Comparison of ENCODE assay signal across 8 mouse cellular contexts in the genomic region with DNA sequence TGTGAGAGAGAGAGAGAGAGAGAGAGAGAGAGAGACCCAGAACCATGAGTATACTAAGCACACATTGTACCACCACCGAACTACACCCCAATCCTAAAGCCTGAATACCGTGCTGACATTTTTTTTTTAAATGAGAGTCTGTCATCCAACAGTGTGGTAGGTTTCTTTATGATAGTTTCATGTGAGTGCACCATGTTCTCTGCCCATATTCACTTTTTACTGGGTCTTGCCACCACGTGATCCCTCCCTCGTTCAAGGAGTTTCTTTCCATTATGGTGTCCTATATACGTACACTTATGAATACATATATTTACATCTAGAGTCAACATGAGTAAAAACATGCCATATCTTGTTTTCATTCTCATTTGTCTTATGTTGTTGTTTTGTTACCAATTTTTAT. TPM values are rescaled to one million over a fixed set of nuclear protein-coding genes. Genes with fewer than 3 reads are reported as not detected.
DNase-seq lines count a peak whose midpoint lies in the region; ATAC-seq and TF ChIP-seq lines count a peak whose summit lies in the region.

No protein-coding gene starts in this region.

- H3K4me2 ChIP-seq in kidney, postnatal 0 days (ENCODE audit: low read length): peak overlapping the region; percentile 86
- H3K4me2 ChIP-seq in intestine, embryonic 14.5 days (ENCODE audit: low read length): peak overlapping the region; percentile 90
- H3K4me2 ChIP-seq in midbrain, embryonic 16.5 days (ENCODE audit: low read length): peak overlapping the region; percentile 91

- WGBS in kidney, postnatal 0 days: 72% methylated on average over 5 of the region's 5 CpGs
- WGBS in intestine, embryonic 14.5 days: 70% methylated on average over 5 of the region's 5 CpGs
- 80% methylated on average over 5 of the region's 5 CpGs for WGBS in midbrain, embryonic 16.5 days

- H3K9ac ChIP-seq in kidney, postnatal 0 days (ENCODE audit: low read depth, low read length): peak overlapping the region; percentile 64; the same call in 1 of the 2 replicates
- no peak overlapping the region for H3K9ac ChIP-seq in intestine, embryonic 14.5 days (ENCODE audit: low read length)
- 0 out of 2 replicates have a peak overlapping the region, but pooled peaks have one; percentile 72 for H3K9ac ChIP-seq in midbrain, embryonic 16.5 days (ENCODE audit: low read depth, low read length)

- no peaks in the 10 kb centered on the region for H3K36me3 ChIP-seq in kidney, postnatal 0 days (ENCODE audit: insufficient read depth, low read length)
- H3K36me3 ChIP-seq in intestine, embryonic 14.5 days (ENCODE audit: control insufficient read depth, insufficient read depth, low read length): no peaks in the 10 kb centered on the region
- no peaks in the 10 kb centered on the region for H3K36me3 ChIP-seq in midbrain, embryonic 16.5 days (ENCODE audit: control insufficient read depth, insufficient read depth, low read length)

- H3K27me3 ChIP-seq in kidney, postnatal 0 days (ENCODE audit: insufficient read depth, low read length): no peaks in the 10 kb centered on the region
- no peaks in the 10 kb centered on the region for H3K27me3 ChIP-seq in intestine, embryonic 14.5 days (replicated peaks; ENCODE audit: control insufficient read depth, insufficient read depth, low read length)
- H3K27me3 ChIP-seq in midbrain, embryonic 16.5 days (ENCODE audit: control insufficient read depth, insufficient read depth, low read depth, low read length): no peaks in the 10 kb centered on the region

- no peak for ATAC-seq in kidney, postnatal 0 days (replicated peaks; ENCODE audit: low FRiP score, low read depth)
- 0 out of 2 replicates have a peak, but pooled peaks have one; percentile 5 for ATAC-seq in common myeloid progenitor, adult 5-6 weeks (replicated peaks; ENCODE audit: low read depth, poor library complexity, severe bottlenecking)
- ATAC-seq in intestine, embryonic 14.5 days (replicated peaks; ENCODE audit: low FRiP score, low TSS enrichment, low read depth): no peak
- peak; percentile 29; the same call in 1 of the 2 replicates for ATAC-seq in midbrain, embryonic 16.5 days

- intact Hi-C loops in gastrocnemius, postnatal 14 days (cut with DNase I; ENCODE audit: low total_unique reads): no loop called here
- intact Hi-C loops in left cerebral cortex, adult 2 months (cut with DNase I): no loop called here

- 0 out of 2 replicates have a peak overlapping the region, but pooled peaks have one; percentile 37 for H3K27ac ChIP-seq in kidney, postnatal 0 days
- no peak overlapping the region for H3K27ac ChIP-seq in intestine, embryonic 14.5 days (ENCODE audit: low read depth)
- no peak overlapping the region for H3K27ac ChIP-seq in midbrain, embryonic 16.5 days (ENCODE audit: low read length)
- no peak overlapping the region for H3K27ac ChIP-seq in left cerebral cortex, adult 2 months

- no peaks in the 10 kb centered on the region for H3K9me3 ChIP-seq in kidney, postnatal 0 days (replicated peaks; ENCODE audit: low read length)
- no peaks in the 10 kb centered on the region for H3K9me3 ChIP-seq in intestine, embryonic 14.5 days (ENCODE audit: control insufficient read depth, low read length)
- no peaks in the 10 kb centered on the region for H3K9me3 ChIP-seq in midbrain, embryonic 16.5 days (replicated peaks; ENCODE audit: control insufficient read depth, low read length, poor library complexity, severe bottlenecking)

- H3K4me3 ChIP-seq in kidney, postnatal 0 days (replicated peaks; ENCODE audit: low read depth, low read length): peak overlapping the region; percentile 57; the same call in 1 of the 2 replicates
- H3K4me3 ChIP-seq in intestine, embryonic 14.5 days (ENCODE audit: low read depth, low read length): no peak overlapping the region
- no peak overlapping the region; the same call in 1 of the 2 replicates for H3K4me3 ChIP-seq in midbrain, embryonic 16.5 days (ENCODE audit: low read depth, low read length)
- H3K4me3 ChIP-seq in left cerebral cortex, adult 2 months: no peak overlapping the region

- DNase-seq in kidney, postnatal 0 days (ENCODE audit: low spot score): no peak
- DNase-seq in kidney, postnatal 36 days: no peak
- no peak for DNase-seq in intestine, embryonic 14.5 days (ENCODE audit: low spot score)
- DNase-seq in gastrocnemius, postnatal 14 days: no peak
- no peak for DNase-seq in left cerebral cortex, adult 2 months (ENCODE audit: extremely low spot score in 1 of 2, low spot score in 2 of 2)
- no peak for DNase-seq in thymus, postnatal 4 days

- no peak for TF ChIP-seq CTCF in kidney, postnatal 0 days (IDR thresholded peaks at IDR 0.05; ENCODE audit: low read depth)
- no peak for TF ChIP-seq CTCF in left cerebral cortex, adult 2 months (IDR thresholded peaks at IDR 0.05)

- peaks cover 7% of the 10 kb centered on the region; the same call in 1 of the 2 replicates for H3K4me1 ChIP-seq in kidney, postnatal 0 days (replicated peaks; ENCODE audit: insufficient read depth, low read length)
- no peaks in the 10 kb centered on the region for H3K4me1 ChIP-seq in intestine, embryonic 14.5 days (replicated peaks; ENCODE audit: control insufficient read depth, insufficient read depth, low read length)
- H3K4me1 ChIP-seq in midbrain, embryonic 16.5 days (ENCODE audit: control insufficient read depth, insufficient read depth, low read length): peaks cover 3% of the 10 kb centered on the region; the same call in 1 of the 2 replicates

RNA-seq across cellular contexts. Expression of gene Manba, which starts 0.9 kb away (rescaled TPM):
- 37.8 and 41.8 TPM in 2 replicates for polyA plus RNA-seq in kidney, postnatal 0 days (2015; fragmentation: Nextera tagmentation; extraction: Ambion mirVana)
- total RNA-seq in common myeloid progenitor, adult 5-6 weeks (2017): 22.7 and 31.2 TPM in 2 replicates
- polyA plus RNA-seq in intestine, embryonic 14.5 days (2014; fragmentation: Nextera tagmentation; extraction: Ambion mirVana): 17.2 and 17.3 TPM in 2 replicates
- 8.4 and 8.6 TPM in 2 replicates for polyA plus RNA-seq in midbrain, embryonic 16.5 days (2015; fragmentation: Nextera tagmentation; extraction: Ambion mirVana)
- total RNA-seq in gastrocnemius, postnatal 14 days (2021): 1 to 10 TPM; 4.6 to 6.6 TPM
- total RNA-seq in left cerebral cortex, adult 2 months (2021): 10 to 100 TPM in 1 of 2 experiments, 1 to 10 TPM in 1; 8.9 to 15.5 TPM

RNA-seq across cellular contexts. Expression of gene Ube2d3, which starts 48.4 kb away (rescaled TPM):
- polyA plus RNA-seq in kidney, postnatal 0 days (2015; fragmentation: Nextera tagmentation; extraction: Ambion mirVana): 509 and 531 TPM in 2 replicates
- 485 and 753 TPM in 2 replicates for total RNA-seq in common myeloid progenitor, adult 5-6 weeks (2017)
- polyA plus RNA-seq in intestine, embryonic 14.5 days (2014; fragmentation: Nextera tagmentation; extraction: Ambion mirVana): 521 and 530 TPM in 2 replicates
- 336 and 353 TPM in 2 replicates for polyA plus RNA-seq in midbrain, embryonic 16.5 days (2015; fragmentation: Nextera tagmentation; extraction: Ambion mirVana)
- 100 to 1,000 TPM; 286 to 311 TPM for total RNA-seq in gastrocnemius, postnatal 14 days (2021)
- total RNA-seq in left cerebral cortex, adult 2 months (2021): 100 to 1,000 TPM; 225 to 229 TPM

Comparison
In these comparisons a context has a peak if more than half of its experiments do, and no peak if none do; other contexts are left out.
1. ATAC-seq: peak in common myeloid progenitor, adult 5-6 weeks (single experiment) and midbrain, embryonic 16.5 days (single experiment); none in kidney, postnatal 0 days (single experiment) and intestine, embryonic 14.5 days (single experiment).
2. Peak in every context shown above with its lines, with median percentiles within 50 percentile points of each other: H3K4me2 ChIP-seq.